Comparison of ENCODE assay signal across 17 mouse cellular contexts in genomic region chr12:50292834-50293233, GRCm38 (mm10).
A peak's percentile ranks its signal among the peaks of the same experiment; 100 is the strongest.
DNase-seq lines count a peak whose midpoint lies in the region; ATAC-seq and TF ChIP-seq lines count a peak whose summit lies in the region.
"Had no signal": no experiment of that assay in that cellular context is flagged by ENCODE, and none has a peak within 500 bp of the region (broad histone marks: within the 10 kb centered on the region; RNA-seq: fewer than 3 reads in every experiment).

No protein-coding gene starts in this region.

- WGBS in embryonic facial prominence, embryonic 11.5 days = 70% methylated on average over 3 of the region's 3 CpGs
- 73% methylated on average over 3 of the region's 3 CpGs for WGBS in embryonic facial prominence, embryonic 10.5 days

- ATAC-seq in embryonic facial prominence, embryonic 11.5 days (replicated peaks; ENCODE audit: insufficient number of reproducible peaks, low FRiP score, low TSS enrichment, low read depth) = no peak
- ATAC-seq: forebrain, embryonic 16.5 days; intestine, embryonic 15.5 days had no signal

- H3K9ac ChIP-seq in embryonic facial prominence, embryonic 11.5 days (replicated peaks; ENCODE audit: low read length) = no peak overlapping the region
- H3K9ac ChIP-seq: embryonic facial prominence, embryonic 13.5 days; intestine, embryonic 15.5 days; limb, embryonic 12.5 days had no signal

- no peak overlapping the region for H3K4me2 ChIP-seq in embryonic facial prominence, embryonic 11.5 days (ENCODE audit: low read depth, low read length)
- H3K4me2 ChIP-seq: embryonic facial prominence, embryonic 13.5 days; intestine, embryonic 15.5 days; limb, embryonic 12.5 days had no signal

- no peaks in the 10 kb centered on the region for H3K9me3 ChIP-seq in embryonic facial prominence, embryonic 11.5 days (replicated peaks; ENCODE audit: control insufficient read depth, low read length)
- H3K9me3 ChIP-seq in embryonic facial prominence, embryonic 10.5 days = no peaks in the 10 kb centered on the region
- H3K9me3 ChIP-seq: embryonic facial prominence, embryonic 13.5 days; intestine, embryonic 15.5 days; limb, embryonic 12.5 days had no signal

- H3K27ac ChIP-seq in embryonic facial prominence, embryonic 11.5 days (replicated peaks; ENCODE audit: low read depth, low read length) = no peak overlapping the region
- H3K27ac ChIP-seq in embryonic facial prominence, embryonic 10.5 days (replicated peaks) = no peak overlapping the region
- H3K27ac ChIP-seq in layer of hippocampus, adult 2 months = no peak overlapping the region
- H3K27ac ChIP-seq: embryonic facial prominence, embryonic 13.5 days; intestine, embryonic 15.5 days; limb, embryonic 12.5 days had no signal

- H3K36me3 ChIP-seq in embryonic facial prominence, embryonic 11.5 days (replicated peaks; ENCODE audit: control insufficient read depth, insufficient read depth, low read depth, low read length) = no peaks in the 10 kb centered on the region
- no peaks in the 10 kb centered on the region for H3K36me3 ChIP-seq in embryonic facial prominence, embryonic 10.5 days (replicated peaks)
- H3K36me3 ChIP-seq: embryonic facial prominence, embryonic 13.5 days; intestine, embryonic 15.5 days; limb, embryonic 12.5 days had no signal

- H3K27me3 ChIP-seq in embryonic facial prominence, embryonic 11.5 days (ENCODE audit: control insufficient read depth, insufficient read depth, low read length) = no peaks in the 10 kb centered on the region
- no peaks in the 10 kb centered on the region for H3K27me3 ChIP-seq in embryonic facial prominence, embryonic 10.5 days (replicated peaks; ENCODE audit: low read depth, poor library complexity, severe bottlenecking)
- H3K27me3 ChIP-seq: embryonic facial prominence, embryonic 13.5 days; intestine, embryonic 15.5 days; limb, embryonic 12.5 days had no signal

- peak; percentile 39 for DNase-seq in embryonic facial prominence, embryonic 11.5 days (ENCODE audit: low spot score)
- DNase-seq in embryonic facial prominence, embryonic 10.5 days (ENCODE audit: low spot score) = no peak
- DNase-seq in layer of hippocampus, adult 2 months (ENCODE audit: low spot score in 2 of 2) = no peak
- no peak for DNase-seq in layer of hippocampus, postnatal 36 days
- DNase-seq in 3T3-L1 (ENCODE audit: low read depth, low spot score) = peak; percentile 47
- DNase-seq in c-Kit-positive CD71-positive TER-119-negative erythroid progenitor cells, embryonic 14.5 days (ENCODE audit: low read depth) = peak; percentile 0
- DNase-seq in B cell, adult 2 months = no peak
- no peak for DNase-seq in spleen, postnatal 10 days (ENCODE audit: low spot score in 2 of 2)
- DNase-seq: adrenal gland, postnatal 25 days; cerebellum, adult 11-12 months; heart, postnatal 10 days; thymus, adult 18-20 months had no signal

- no peaks in the 10 kb centered on the region for H3K4me1 ChIP-seq in embryonic facial prominence, embryonic 11.5 days (ENCODE audit: control insufficient read depth, insufficient read depth, low read length)
- H3K4me1 ChIP-seq in embryonic facial prominence, embryonic 10.5 days = no peaks in the 10 kb centered on the region
- H3K4me1 ChIP-seq: embryonic facial prominence, embryonic 13.5 days; intestine, embryonic 15.5 days; limb, embryonic 12.5 days had no signal

- TF ChIP-seq CTCF in layer of hippocampus, adult 2 months (conservative IDR thresholded peaks at IDR 0.05) = peak; percentile 55

- no peak overlapping the region for H3K4me3 ChIP-seq in embryonic facial prominence, embryonic 11.5 days (ENCODE audit: low read depth, low read length)
- no peak overlapping the region for H3K4me3 ChIP-seq in embryonic facial prominence, embryonic 10.5 days
- no peak overlapping the region for H3K4me3 ChIP-seq in layer of hippocampus, adult 2 months
- H3K4me3 ChIP-seq: embryonic facial prominence, embryonic 13.5 days; intestine, embryonic 15.5 days; limb, embryonic 12.5 days; myocyte had no signal

Comparison
In these comparisons a context has a peak if more than half of its experiments do, and no peak if none do; other contexts are left out.
1. DNase-seq: peak in embryonic facial prominence, embryonic 11.5 days (single experiment), 3T3-L1 (single experiment) and c-Kit-positive CD71-positive TER-119-negative erythroid progenitor cells, embryonic 14.5 days (single experiment); none in embryonic facial prominence, embryonic 10.5 days (single experiment), layer of hippocampus, adult 2 months (0 of 2), layer of hippocampus, postnatal 36 days (0 of 2), B cell, adult 2 months (0 of 2) and spleen, postnatal 10 days (0 of 2).